Mouse (Mus musculus) neural tube, embryonic 11.5 days (tissue): Measurements from ENCODE around the gene Tnfaip1. TPM values are rescaled to one million over a fixed set of nuclear protein-coding genes. Genes with fewer than 3 reads are reported as not detected.

Experiments
- ATAC-seq: fragments of 200-750 bp; cut with Nextera tagmentation; 2 replicates; pipeline ENCODE4 v1.8.0; 2017; ENCODE audit warnings: moderate number of reproducible peaks, mild to moderate bottlenecking, moderate TSS enrichment, moderate library complexity; ENCODE audit not compliant: insufficient read depth, low FRiP score, low TSS enrichment
- DNase-seq: peaks from one replicate; pipeline ENCODE4 v3.0.0-alpha.2; 2015; ENCODE audit warnings: low spot score
- H3K27ac ChIP-seq: fragments of 300-500 bp; sonication (generic); 2 replicates; pipeline ENCODE4 v1.5.1; 2014; ENCODE audit warnings: low read depth, mild to moderate bottlenecking, low read length
- H3K27me3 ChIP-seq: fragments of 300-500 bp; sonication (generic); 2 replicates; pipeline ENCODE4 v1.6.1; 2014; ENCODE audit warnings: mild to moderate bottlenecking, low read length, mixed read lengths; ENCODE audit not compliant: control insufficient read depth, insufficient read depth
- H3K36me3 ChIP-seq: fragments of 300-500 bp; sonication (generic); 2 replicates; pipeline ENCODE4 v1.6.1; 2014; ENCODE audit warnings: mild to moderate bottlenecking, low read length, moderate library complexity, mixed read lengths; ENCODE audit not compliant: control insufficient read depth, insufficient read depth
- H3K4me1 ChIP-seq: fragments of 300-500 bp; sonication (generic); 2 replicates; pipeline ENCODE4 v1.6.1; 2014; ENCODE audit warnings: low read length, mixed read lengths; ENCODE audit not compliant: control insufficient read depth, insufficient read depth
- H3K4me2 ChIP-seq: fragments of 300-500 bp; sonication (generic); 2 replicates; pipeline ENCODE4 v1.6.1; 2014; ENCODE audit warnings: low read depth, mild to moderate bottlenecking, moderate library complexity
- H3K4me3 ChIP-seq: fragments of 300-500 bp; sonication (generic); 2 replicates; pipeline ENCODE4 v1.5.1; 2014; ENCODE audit warnings: low read depth, low read length
- H3K9ac ChIP-seq: fragments of 300-500 bp; sonication (generic); 2 replicates; pipeline ENCODE4 v1.6.1; 2014; ENCODE audit warnings: mild to moderate bottlenecking, low read length
- H3K9me3 ChIP-seq: fragments of 300-500 bp; sonication (generic); 2 replicates; pipeline ENCODE4 v1.6.1; 2016; ENCODE audit warnings: low read length; ENCODE audit not compliant: control insufficient read depth
- WGBS: fragments of 180-500 bp; shearing (Covaris S2); extraction: QIAGEN DNeasy Blood & Tissue Kit; methylation state at CpG from one replicate; pipeline ENCODE4 v1.1.7; 2014; 5-methylcytosine and 5-hydroxymethylcytosine counted together
- polyA plus RNA-seq: library from polyadenylated mRNA; unstranded; fragments of >200 nt; fragmentation: Nextera tagmentation; extraction: Ambion mirVana; gene quantifications from 2 replicates; pipeline ENCODE4 v1.2.1, GENCODE M21; 2014

Gene Tnfaip1
- polyA plus RNA-seq, 1 experiment from 2014 or later: 71.2 TPM

DNA sequence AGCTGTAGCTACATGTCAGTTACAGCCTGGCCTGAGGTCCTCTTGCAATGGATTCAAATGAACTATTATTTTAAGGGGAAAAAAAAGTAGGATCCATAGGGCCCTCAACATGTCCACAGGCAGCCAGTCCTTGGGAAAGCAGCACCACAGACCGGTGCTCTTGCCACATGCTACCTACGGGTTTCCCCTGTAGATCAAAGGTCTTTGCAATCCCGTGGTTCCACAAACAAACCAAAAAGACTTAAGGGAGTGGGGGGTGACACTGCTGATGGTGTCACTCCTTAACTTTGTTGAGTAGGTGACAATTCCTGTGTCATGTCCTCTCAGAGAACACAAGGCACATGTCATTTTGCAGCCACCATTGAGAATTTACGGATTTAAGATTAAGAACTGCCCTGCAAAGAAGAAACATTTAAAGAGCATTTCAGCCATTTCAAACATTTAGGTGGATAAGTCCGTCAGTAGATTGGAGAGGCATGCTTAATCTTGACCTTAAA, 13.4 kb upstream of the Tnfaip1 start:
- H3K36me3 ChIP-seq: 0 out of 2 replicates have a peak, but pooled peaks cover 2% of the 10 kb centered on the region
- DNase-seq: no peak
- ATAC-seq: no peak
- no peak overlapping the region for H3K27ac ChIP-seq
- H3K9ac ChIP-seq: peak overlapping the region; percentile 70
- H3K4me1 ChIP-seq: peaks cover 13% of the 10 kb centered on the region
- 0 out of 2 replicates have a peak, but pooled peaks cover 2% of the 10 kb centered on the region for H3K9me3 ChIP-seq
- peak overlapping the region; percentile 72 for H3K4me2 ChIP-seq
- peak overlapping the region; percentile 59 for H3K4me3 ChIP-seq
- no peaks in the 10 kb centered on the region for H3K27me3 ChIP-seq
- WGBS: 20% methylated on average over 5 of the region's 5 CpGs

- no peak overlapping the region for H3K27ac ChIP-seq
- no peak overlapping the region for H3K9ac ChIP-seq
- H3K4me2 ChIP-seq: no peak overlapping the region
- 85% methylated on average over 2 of the region's 2 CpGs for WGBS
- H3K4me3 ChIP-seq: no peak overlapping the region
- peaks cover 13% of the 10 kb centered on the region for H3K4me1 ChIP-seq
- H3K27me3 ChIP-seq: no peaks in the 10 kb centered on the region
- peaks cover 6% of the 10 kb centered on the region; the same call in 1 of the 2 replicates for H3K36me3 ChIP-seq
- DNase-seq (no peak), ATAC-seq (no peak)
- no peaks in the 10 kb centered on the region for H3K9me3 ChIP-seq
Observed at GRCm38 (mm10) chr11:78547718-78548460, 11.8 kb upstream of the Tnfaip1 start.

- peaks cover 10% of the 10 kb centered on the region; the same call in 1 of the 2 replicates for H3K36me3 ChIP-seq
- H3K4me2 ChIP-seq: no peak overlapping the region
- peaks cover 13% of the 10 kb centered on the region for H3K4me1 ChIP-seq
- H3K9me3 ChIP-seq: no peaks in the 10 kb centered on the region
- ATAC-seq (no peak), DNase-seq (no peak)
- H3K9ac ChIP-seq: no peak overlapping the region
- H3K4me3 ChIP-seq: no peak overlapping the region
- 76% methylated on average over 8 of the region's 8 CpGs for WGBS
- no peak overlapping the region for H3K27ac ChIP-seq
- H3K27me3 ChIP-seq: no peaks in the 10 kb centered on the region
Observed at GRCm38 (mm10) chr11:78545181-78545580, 9.0 kb upstream of the Tnfaip1 start.

- Histone ChIP-seq H3K9ac (no peak overlapping the region), H3K9me3 (no peaks in the 10 kb centered on the region), H3K4me1 (peaks cover 9% of the 10 kb centered on the region), H3K4me3 (no peak overlapping the region), H3K27ac (no peak overlapping the region), H3K27me3 (no peaks in the 10 kb centered on the region), H3K4me2 (no peak overlapping the region), H3K36me3 (peaks cover 10% of the 10 kb centered on the region; the same call in 1 of the 2 replicates)
- no peak for DNase-seq
- no peak for ATAC-seq
- 95% methylated on average over 7 of the region's 7 CpGs for WGBS
Observed at GRCm38 (mm10) chr11:78544449-78545111, 8.4 kb upstream of the Tnfaip1 start.

- ATAC-seq: no peak
- 89% methylated on average over 3 of the region's 3 CpGs for WGBS
- H3K4me2 ChIP-seq: no peak overlapping the region
- DNase-seq: no peak
- H3K4me1 ChIP-seq: peaks cover 5% of the 10 kb centered on the region; the same call in 1 of the 2 replicates
- H3K9me3 ChIP-seq: no peaks in the 10 kb centered on the region
- no peak overlapping the region for H3K27ac ChIP-seq
- H3K36me3 ChIP-seq: peaks cover 10% of the 10 kb centered on the region; the same call in 1 of the 2 replicates
- no peak overlapping the region for H3K9ac ChIP-seq
- no peak overlapping the region for H3K4me3 ChIP-seq
- H3K27me3 ChIP-seq: no peaks in the 10 kb centered on the region
Observed at GRCm38 (mm10) chr11:78540358-78540757, 4.2 kb upstream of the Tnfaip1 start.

- H3K9ac ChIP-seq: peak overlapping the region; percentile 77
- 4% methylated on average over 14 of the region's 14 CpGs for WGBS
- H3K9me3 ChIP-seq: no peaks in the 10 kb centered on the region
- H3K4me3 ChIP-seq: peak overlapping the region; percentile 75
- H3K4me1 ChIP-seq: peaks cover 13% of the 10 kb centered on the region
- peaks cover 4% of the 10 kb centered on the region; the same call in 1 of the 2 replicates for H3K36me3 ChIP-seq
- DNase-seq (no peak), ATAC-seq (peak; percentile 28)
- no peaks in the 10 kb centered on the region for H3K27me3 ChIP-seq
- H3K4me2 ChIP-seq: peak overlapping the region; percentile 87
- H3K27ac ChIP-seq: peak overlapping the region; percentile 51; the same call in 1 of the 2 replicates
Observed at GRCm38 (mm10) chr11:78536690-78537084, 555 bp upstream of the Tnfaip1 start.

DNA sequence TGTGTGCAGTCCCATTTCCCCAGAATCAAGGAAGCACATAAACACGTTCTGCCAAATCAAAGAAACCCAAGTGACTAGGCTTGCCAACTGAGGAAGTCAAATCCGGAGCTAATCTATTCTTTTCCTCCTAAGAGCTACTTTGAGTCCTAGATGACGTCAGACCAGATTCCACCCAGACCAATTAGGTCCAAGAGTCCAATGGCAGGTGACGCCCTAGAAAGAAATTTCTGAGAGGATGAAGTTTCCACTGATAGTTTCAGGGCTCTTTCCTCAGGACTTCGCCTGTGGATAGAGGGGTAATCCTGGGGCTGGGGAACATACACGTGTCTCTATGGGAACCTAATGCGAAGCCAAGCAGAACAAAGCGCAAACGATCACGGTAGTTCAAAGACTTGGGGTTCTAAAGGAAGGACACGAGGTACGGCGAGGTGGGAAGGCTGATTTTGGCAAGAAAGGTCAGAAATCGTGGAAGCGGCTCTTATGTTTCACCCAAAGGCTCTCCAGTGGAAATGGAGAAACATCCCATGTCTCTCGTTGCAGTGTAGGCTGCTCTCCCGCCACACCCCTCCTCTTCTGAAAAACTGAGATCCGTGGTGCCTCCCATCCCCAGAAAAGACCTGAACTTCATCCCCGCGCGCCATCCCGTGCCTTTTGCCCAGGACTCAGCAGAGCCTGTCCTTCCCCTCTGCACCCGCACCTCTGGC, 604 bp downstream of the Tnfaip1 start:
- Histone ChIP-seq H3K36me3 (peaks cover 2% of the 10 kb centered on the region; the same call in 1 of the 2 replicates), H3K27me3 (no peaks in the 10 kb centered on the region), H3K4me3 (peak overlapping the region; percentile 75), H3K4me1 (peaks cover 13% of the 10 kb centered on the region), H3K4me2 (peak overlapping the region; percentile 66), H3K9ac (peak overlapping the region; percentile 58), H3K27ac (peak overlapping the region; percentile 39), H3K9me3 (no peaks in the 10 kb centered on the region)
- peak; percentile 36; the same call in 1 of the 2 replicates for ATAC-seq
- WGBS: under 1% methylated on average over 23 of the region's 23 CpGs
- peak; percentile 34 for DNase-seq

DNA sequence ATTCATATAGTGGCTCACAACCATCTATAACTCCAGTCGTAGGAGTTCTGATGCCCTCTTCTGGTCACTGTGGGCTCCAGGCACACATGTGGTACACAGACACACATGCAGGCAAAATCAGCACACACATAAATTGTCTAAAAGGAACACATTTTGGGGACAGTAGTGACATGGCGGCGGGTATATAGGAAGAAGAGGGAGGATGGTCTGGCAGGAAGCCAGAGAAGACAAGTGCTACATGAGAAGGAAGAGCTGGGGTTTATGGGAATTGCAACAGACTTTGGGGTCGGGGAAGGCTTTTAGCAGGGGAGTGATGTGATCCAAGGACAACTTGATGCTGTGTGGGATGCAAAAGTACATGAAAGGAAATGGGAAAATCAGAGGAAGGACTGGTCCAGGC, 1.6 kb downstream of the Tnfaip1 start:
- no peak for ATAC-seq

More for the DNA sequence above, 1.6 kb downstream of the Tnfaip1 start:
- no peaks in the 10 kb centered on the region for H3K27me3 ChIP-seq
- 91% methylated on average over 4 of the region's 4 CpGs for WGBS
- DNase-seq: no peak
- no peak overlapping the region for H3K9ac ChIP-seq
- no peak overlapping the region for H3K4me2 ChIP-seq
- no peaks in the 10 kb centered on the region for H3K9me3 ChIP-seq
- no peaks in the 10 kb centered on the region; the same call in 1 of the 2 replicates for H3K36me3 ChIP-seq
- peaks cover 13% of the 10 kb centered on the region for H3K4me1 ChIP-seq
- H3K27ac ChIP-seq: no peak overlapping the region
- H3K4me3 ChIP-seq: no peak overlapping the region
